Mouse (Mus musculus): ENCODE measurements at regions not wholly inside any gene's neighbourhood (a gene's known extent, or its start where the extent isn't known, plus 50 kb on each side); places are given as distances from the start of the nearest gene placed in this dataset.

GRCm38 (mm10) chr2:178727930-178728793, 297.8 kb downstream of the Cdh26 start:
- 6% methylated on average over 17 of the region's 17 CpGs for whole genome bisulfite sequencing
- Histone ChIP-seq H3K9ac (replicated peaks) (no peak overlapping the region), H3K27ac (replicated peaks) (no peak overlapping the region), H3K4me3 (no peak overlapping the region), H3K36me3 (no peaks in the 10 kb centered on the region), H3K4me1 (peaks cover 14% of the 10 kb centered on the region), H3K4me2 (replicated peaks) (peak overlapping the region; percentile 17), H3K27me3 (no peaks in the 10 kb centered on the region), H3K9me3 (no peaks in the 10 kb centered on the region)
- 0 out of 2 replicates have a peak, but pooled peaks have one; percentile 29 for ATAC-seq (replicated peaks)

- Histone ChIP-seq H3K4me1 (peaks cover 14% of the 10 kb centered on the region), H3K4me2 (replicated peaks) (peak overlapping the region; percentile 17), H3K9ac (replicated peaks) (no peak overlapping the region), H3K27ac (replicated peaks) (no peak overlapping the region), H3K9me3 (no peaks in the 10 kb centered on the region), H3K27me3 (no peaks in the 10 kb centered on the region), H3K4me3 (no peak overlapping the region), H3K36me3 (no peaks in the 10 kb centered on the region)
- 8% methylated on average over 7 of the region's 7 CpGs for WGBS
- ATAC-seq (replicated peaks): 0 out of 2 replicates have a peak, but pooled peaks have one; percentile 32
Measured at GRCm38 (mm10) chr2:178728794-178729120, 298.4 kb downstream of the Cdh26 start.

- H3K9me3 ChIP-seq: no peaks in the 10 kb centered on the region
- no peaks in the 10 kb centered on the region for H3K4me1 ChIP-seq
- H3K9ac ChIP-seq (replicated peaks): no peak overlapping the region
- ATAC-seq (replicated peaks): no peak
- H3K27ac ChIP-seq (replicated peaks): no peak overlapping the region
- H3K4me3 ChIP-seq: no peak overlapping the region
- H3K36me3 ChIP-seq: no peaks in the 10 kb centered on the region
- no peaks in the 10 kb centered on the region for H3K27me3 ChIP-seq
- WGBS: 19% methylated on average over 2 of the region's 2 CpGs
- no peak overlapping the region for H3K4me2 ChIP-seq (replicated peaks)
Measured at GRCm38 (mm10) chr2:178735099-178735498, 304.8 kb downstream of the Cdh26 start.

GRCm38 (mm10) chr2:178744617-178745016, 314.3 kb downstream of the Cdh26 start:
- H3K27ac ChIP-seq (replicated peaks): no peak overlapping the region
- H3K9ac ChIP-seq (replicated peaks): no peak overlapping the region
- no peaks in the 10 kb centered on the region for H3K36me3 ChIP-seq
- ATAC-seq (replicated peaks): no peak
- no peaks in the 10 kb centered on the region for H3K9me3 ChIP-seq
- H3K27me3 ChIP-seq: no peaks in the 10 kb centered on the region
- H3K4me3 ChIP-seq: no peak overlapping the region
- 76% methylated on average over 4 of the region's 4 CpGs for WGBS
- H3K4me2 ChIP-seq (replicated peaks): no peak overlapping the region
- peaks cover 11% of the 10 kb centered on the region; the same call in 1 of the 2 replicates for H3K4me1 ChIP-seq

- Histone ChIP-seq H3K27me3 (no peaks in the 10 kb centered on the region), H3K27ac (replicated peaks) (no peak overlapping the region), H3K9me3 (no peaks in the 10 kb centered on the region), H3K4me2 (replicated peaks) (no peak overlapping the region), H3K36me3 (no peaks in the 10 kb centered on the region), H3K4me1 (peaks cover 11% of the 10 kb centered on the region; the same call in 1 of the 2 replicates), H3K4me3 (no peak overlapping the region), H3K9ac (replicated peaks) (no peak overlapping the region)
- WGBS: 15% methylated on average over 14 of the region's 14 CpGs
- peak; percentile 35; the same call in 1 of the 2 replicates for ATAC-seq (replicated peaks)
Measured at GRCm38 (mm10) chr2:178745296-178746015, 315.1 kb downstream of the Cdh26 start.

DNA sequence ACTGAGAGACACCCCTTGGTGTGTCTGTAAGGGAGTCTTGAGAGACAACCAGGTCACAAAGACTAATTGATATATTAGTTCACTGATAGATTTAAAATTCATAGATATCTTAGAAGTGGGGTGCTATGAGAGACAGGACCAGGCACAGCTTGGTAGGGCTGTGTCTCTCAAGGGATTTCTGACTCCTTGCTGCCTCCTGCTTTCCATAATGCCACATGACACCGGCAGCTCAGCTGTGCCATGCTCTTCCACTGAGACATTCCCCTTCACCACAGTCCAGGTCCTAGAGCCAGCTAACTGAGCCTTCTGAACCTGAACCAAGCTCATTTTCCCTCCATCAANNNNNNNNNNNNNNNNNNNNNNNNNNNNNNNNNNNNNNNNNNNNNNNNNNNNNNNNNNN, 320.9 kb downstream of the Cdh26 start:
- H3K4me1 ChIP-seq: no peaks in the 10 kb centered on the region
- H3K9ac ChIP-seq (replicated peaks): no peak overlapping the region
- no peak overlapping the region for H3K4me2 ChIP-seq (replicated peaks)
- no peaks in the 10 kb centered on the region for H3K27me3 ChIP-seq
- no peak overlapping the region for H3K27ac ChIP-seq (replicated peaks)
- H3K9me3 ChIP-seq: no peaks in the 10 kb centered on the region
- no peak overlapping the region for H3K4me3 ChIP-seq
- H3K36me3 ChIP-seq: no peaks in the 10 kb centered on the region
- WGBS: 76% methylated on average over 1 of the region's 1 CpGs
- ATAC-seq (replicated peaks): no peak

DNA sequence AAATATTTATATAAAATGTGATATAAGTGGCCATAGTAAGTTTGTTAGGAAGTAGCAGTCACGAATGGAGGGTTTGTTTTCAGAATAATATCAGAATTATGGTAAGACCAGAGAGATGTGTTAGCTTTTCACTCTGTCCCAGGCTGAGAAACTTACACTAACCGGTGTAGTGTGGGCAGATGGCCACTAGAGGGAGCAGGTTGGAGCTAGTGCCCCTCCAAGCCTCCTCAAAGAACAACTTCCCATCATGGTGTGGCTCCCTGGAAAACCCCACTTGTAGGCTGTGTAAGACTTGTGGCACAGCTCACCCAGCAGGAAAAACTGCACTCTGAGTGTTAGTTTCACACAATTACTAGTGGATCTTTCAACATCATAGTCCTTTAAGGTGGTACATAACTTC, 328.0 kb downstream of the Cdh26 start:
- Histone ChIP-seq H3K36me3 (no peaks in the 10 kb centered on the region), H3K4me3 (no peak overlapping the region), H3K27me3 (no peaks in the 10 kb centered on the region), H3K9ac (replicated peaks) (no peak overlapping the region), H3K4me1 (no peaks in the 10 kb centered on the region), H3K27ac (replicated peaks) (no peak overlapping the region), H3K9me3 (no peaks in the 10 kb centered on the region), H3K4me2 (replicated peaks) (no peak overlapping the region)
- ATAC-seq (replicated peaks): peak; percentile 68; the same call in 1 of the 2 replicates
- WGBS: 8% methylated on average over 2 of the region's 2 CpGs

- no peaks in the 10 kb centered on the region for H3K36me3 ChIP-seq
- no peak for ATAC-seq (replicated peaks)
- no peaks in the 10 kb centered on the region for H3K27me3 ChIP-seq
- no peak overlapping the region for H3K4me3 ChIP-seq
- no peak overlapping the region for H3K9ac ChIP-seq (replicated peaks)
- H3K4me1 ChIP-seq: peaks cover 4% of the 10 kb centered on the region; the same call in 1 of the 2 replicates
- no peak overlapping the region for H3K4me2 ChIP-seq (replicated peaks)
- WGBS: 76% methylated on average over 4 of the region's 4 CpGs
- no peaks in the 10 kb centered on the region for H3K9me3 ChIP-seq
- no peak overlapping the region for H3K27ac ChIP-seq (replicated peaks)
Measured at GRCm38 (mm10) chr2:178768526-178768925, 338.2 kb downstream of the Cdh26 start.

- no peak overlapping the region for H3K4me2 ChIP-seq (replicated peaks)
- no peak for ATAC-seq (replicated peaks)
- H3K9ac ChIP-seq (replicated peaks): no peak overlapping the region
- H3K4me3 ChIP-seq: no peak overlapping the region
- 82% methylated on average over 4 of the region's 4 CpGs for WGBS
- no peaks in the 10 kb centered on the region for H3K9me3 ChIP-seq
- no peaks in the 10 kb centered on the region for H3K27me3 ChIP-seq
- peaks cover 4% of the 10 kb centered on the region; the same call in 1 of the 2 replicates for H3K4me1 ChIP-seq
- H3K36me3 ChIP-seq: no peaks in the 10 kb centered on the region
- H3K27ac ChIP-seq (replicated peaks): no peak overlapping the region
Measured at GRCm38 (mm10) chr2:178769001-178769400, 338.7 kb downstream of the Cdh26 start.

DNA sequence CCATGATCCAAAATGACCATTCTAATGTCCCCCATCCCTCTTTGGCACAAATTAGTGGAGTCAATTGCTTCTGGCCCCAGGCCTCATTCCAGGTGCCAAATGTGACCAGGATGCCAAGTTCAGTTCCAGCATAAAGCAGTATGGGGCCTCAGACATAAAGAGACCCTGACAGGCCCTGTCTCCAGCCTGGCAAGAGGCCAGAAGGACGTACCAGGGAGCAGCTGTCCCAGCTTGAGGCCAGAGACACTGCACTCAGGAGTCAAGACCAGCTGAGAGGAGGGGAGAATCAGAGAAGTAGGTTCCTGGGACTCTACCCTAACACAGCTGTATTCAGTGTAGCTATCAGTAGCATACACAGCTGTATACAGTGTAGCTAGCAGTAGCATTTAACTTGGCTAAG, 341.1 kb downstream of the Cdh26 start:
- no peak overlapping the region for H3K27ac ChIP-seq (replicated peaks)
- H3K4me1 ChIP-seq: peaks cover 4% of the 10 kb centered on the region; the same call in 1 of the 2 replicates
- no peak overlapping the region for H3K4me3 ChIP-seq
- WGBS: 19% methylated on average over 1 of the region's 1 CpGs
- no peaks in the 10 kb centered on the region for H3K27me3 ChIP-seq
- no peak overlapping the region for H3K9ac ChIP-seq (replicated peaks)
- ATAC-seq (replicated peaks): no peak
- H3K9me3 ChIP-seq: no peaks in the 10 kb centered on the region
- no peaks in the 10 kb centered on the region for H3K36me3 ChIP-seq
- H3K4me2 ChIP-seq (replicated peaks): no peak overlapping the region

GRCm38 (mm10) chr2:178771881-178772280, 341.6 kb downstream of the Cdh26 start:
- Histone ChIP-seq H3K4me3 (no peak overlapping the region), H3K27me3 (no peaks in the 10 kb centered on the region), H3K36me3 (no peaks in the 10 kb centered on the region), H3K4me1 (peaks cover 4% of the 10 kb centered on the region; the same call in 1 of the 2 replicates), H3K27ac (replicated peaks) (no peak overlapping the region), H3K4me2 (replicated peaks) (no peak overlapping the region), H3K9me3 (no peaks in the 10 kb centered on the region), H3K9ac (replicated peaks) (no peak overlapping the region)
- ATAC-seq (replicated peaks): no peak
- WGBS: 94% methylated on average over 3 of the region's 3 CpGs

GRCm38 (mm10) chr2:178784822-178785589, 354.7 kb downstream of the Cdh26 start:
- peak; percentile 77 for ATAC-seq (replicated peaks)
- H3K9me3 ChIP-seq: no peaks in the 10 kb centered on the region
- 33% methylated on average over 25 of the region's 25 CpGs for WGBS
- peaks cover 25% of the 10 kb centered on the region for H3K4me1 ChIP-seq
- no peaks in the 10 kb centered on the region for H3K36me3 ChIP-seq
- H3K27me3 ChIP-seq: no peaks in the 10 kb centered on the region
- no peak overlapping the region for H3K9ac ChIP-seq (replicated peaks)
- H3K4me3 ChIP-seq: no peak overlapping the region
- peak overlapping the region; percentile 66 for H3K27ac ChIP-seq (replicated peaks)
- H3K4me2 ChIP-seq (replicated peaks): peak overlapping the region; percentile 23
